Mouse (Mus musculus) cerebellum, adult 2 months (tissue): ENCODE results near the gene Ppp1r12c. TPM values are rescaled to one million over a fixed set of nuclear protein-coding genes. Genes with fewer than 3 reads are reported as not detected.
A peak's percentile ranks its signal among the peaks of the same experiment; 100 is the strongest.

Experiments
- DNase-seq, 2 experiments: peaks; one replicate each; pipeline ENCODE4 v3.0.0; 2021
- H3K27ac ChIP-seq: fragments of 200-500 bp; 2 replicates; pipeline ENCODE4 v1.5.1; 2012; ENCODE audit warnings: low read length, control low read depth, inconsistent platforms; ENCODE audit not compliant: insufficient read depth
- H3K27me3 ChIP-seq: fragments of 200-500 bp; 2 replicates; pipeline ENCODE4 v1.6.1; 2012; ENCODE audit warnings: inconsistent platforms, mild to moderate bottlenecking, low read length, moderate library complexity; ENCODE audit not compliant: control insufficient read depth, insufficient read depth
- H3K4me1 ChIP-seq: fragments of 200-500 bp; 2 replicates; pipeline ENCODE4 v1.6.1; 2011; ENCODE audit warnings: low read length; ENCODE audit not compliant: control insufficient read depth, insufficient read depth
- H3K4me3 ChIP-seq: fragments of 200-500 bp; replicated peaks from 2 replicates; pipeline ENCODE3; 2011; ENCODE audit warnings: mild to moderate bottlenecking, low read depth, low read length, control low read depth; ENCODE audit not compliant: insufficient read depth
- CTCF ChIP-seq: fragments of 200-500 bp; IDR thresholded peaks from 2 replicates; pipeline ENCODE4 v1.5.1; 2011; ENCODE audit warnings: low read depth, mild to moderate bottlenecking, control low read depth, low read length, moderate library complexity, borderline replicate concordance; ENCODE audit not compliant: insufficient read depth
- POLR2A ChIP-seq: fragments of 200-500 bp; IDR thresholded peaks from 2 replicates; pipeline ENCODE4 v1.6.1; 2011; ENCODE audit warnings: low read length, control low read depth, borderline replicate concordance; ENCODE audit not compliant: insufficient read depth
- WGBS: fragments of 180-500 bp; shearing (Covaris S2); methylation state at CpG from one replicate; pipeline ENCODE4 v1.1.7; 2018; 5-methylcytosine and 5-hydroxymethylcytosine counted together
- polyA plus RNA-seq: library from polyadenylated mRNA; depleted of rRNA; stranded (reverse); fragments of >200 nt; gene quantifications from 2 replicates; pipeline ENCODE4 v1.2.3, GENCODE M21; 2012; rRNA removed

The Ppp1r12c gene
- polyA plus RNA-seq, 1 experiment, result 111 TPM

- no peaks in the 10 kb centered on the region for H3K27me3 ChIP-seq
- H3K27ac ChIP-seq, result no peak overlapping the region
- H3K4me3 ChIP-seq, result no peak overlapping the region
- 8% methylated on average over 1 of the region's 1 CpGs for WGBS
- no peak for DNase-seq
- TF ChIP-seq CTCF (peak; percentile 21; the same call in 1 of the 2 replicates), POLR2A (no peak)
- H3K4me1 ChIP-seq, result 0 out of 2 replicates have a peak, but pooled peaks cover 3% of the 10 kb centered on the region
Measured at GRCm38 (mm10) chr7:4447138-4447537, 54.3 kb downstream of the Ppp1r12c start.

GRCm38 (mm10) chr7:4445216-4445791 is 56.2 kb downstream of the Ppp1r12c start, which contains the start of gene Rdh13:
TSS of gene Rdh13 (minus strand) at chr7:4445649.
- TF ChIP-seq POLR2A (peak; percentile 70), CTCF (no peak)
- peak within 1 kb of the TSS; percentile 83 for H3K4me3 ChIP-seq
- WGBS, result under 1% methylated on average over 35 of the region's 35 CpGs
- DNase-seq, result peak; percentile 89 to 93
- H3K27me3 ChIP-seq, result no peaks in the 10 kb centered on the region
- H3K27ac ChIP-seq, result peak within 1 kb of the TSS; percentile 65
- H3K4me1 ChIP-seq, result peaks cover 5% of the 10 kb centered on the region; the same call in 1 of the 2 replicates

GRCm38 (mm10) chr7:4440549-4440948 is 60.9 kb downstream of the Ppp1r12c start:
- no peak for TF ChIP-seq CTCF
- no peak for TF ChIP-seq POLR2A
- H3K4me3 ChIP-seq, result no peak overlapping the region
- WGBS, result 94% methylated on average over 10 of the region's 10 CpGs
- DNase-seq, result no peak
- no peaks in the 10 kb centered on the region for H3K27me3 ChIP-seq
- no peak overlapping the region for H3K27ac ChIP-seq
- peaks cover 5% of the 10 kb centered on the region; the same call in 1 of the 2 replicates for H3K4me1 ChIP-seq

GRCm38 (mm10) chr7:4437721-4438120 is 63.8 kb downstream of the Ppp1r12c start:
- no peak for DNase-seq
- H3K4me3 ChIP-seq, result no peak overlapping the region
- H3K4me1 ChIP-seq, result peaks cover 2% of the 10 kb centered on the region; the same call in 1 of the 2 replicates
- TF ChIP-seq CTCF (no peak), POLR2A (no peak)
- no peaks in the 10 kb centered on the region for H3K27me3 ChIP-seq
- H3K27ac ChIP-seq, result no peak overlapping the region
- 86% methylated on average over 2 of the region's 2 CpGs for WGBS

GRCm38 (mm10) chr7:4432026-4432425 is 69.5 kb downstream of the Ppp1r12c start:
- Histone ChIP-seq H3K4me3 (no peak overlapping the region), H3K27me3 (no peaks in the 10 kb centered on the region), H3K27ac (no peak overlapping the region), H3K4me1 (no peaks in the 10 kb centered on the region)
- WGBS, result 94% methylated on average over 8 of the region's 8 CpGs
- no peak for DNase-seq
- no peak for TF ChIP-seq CTCF
- no peak for TF ChIP-seq POLR2A

- peak; percentile 26 to 46 for DNase-seq
- TF ChIP-seq CTCF (peak; percentile 73), POLR2A (no peak)
- no peak overlapping the region for H3K4me3 ChIP-seq
- no peak overlapping the region for H3K27ac ChIP-seq
- WGBS, result 80% methylated on average over 6 of the region's 6 CpGs
- no peaks in the 10 kb centered on the region for H3K4me1 ChIP-seq
- no peaks in the 10 kb centered on the region for H3K27me3 ChIP-seq
Measured at GRCm38 (mm10) chr7:4431548-4431947, 69.9 kb downstream of the Ppp1r12c start.

Other genes with a start within 250 kb of the Ppp1r12c start
- gene Ncr1, start 164.0 kb downstream of the Ppp1r12c start, polyA plus RNA-seq, result 0.07 TPM in 1 of 2 replicates, not detected in the other
- gene Gp6, start 103.9 kb downstream of the Ppp1r12c start, polyA plus RNA-seq, result not detected in 2 replicates
- gene Rdh13, start 56.0 kb downstream of the Ppp1r12c start, polyA plus RNA-seq, result 32.7 and 33.0 TPM in 2 replicates
- 10.6 and 20.6 TPM in 2 replicates for gene Eps8l1, start 41.0 kb downstream of the Ppp1r12c start, polyA plus RNA-seq
- gene Tnnt1, start 14.7 kb upstream of the Ppp1r12c start, polyA plus RNA-seq, result 2.9 and 6.7 TPM in 2 replicates
- 5.4 and 9.5 TPM in 2 replicates for gene Tnni3, start 22.5 kb upstream of the Ppp1r12c start, polyA plus RNA-seq
- 1.1 and 1.4 TPM in 2 replicates for gene Dnaaf3, start 30.8 kb upstream of the Ppp1r12c start, polyA plus RNA-seq
- gene Syt5, start 45.9 kb upstream of the Ppp1r12c start, polyA plus RNA-seq, result 16.9 and 19.0 TPM in 2 replicates
- gene Ptprh, start 102.4 kb upstream of the Ppp1r12c start, polyA plus RNA-seq, result 1.4 TPM in 2 replicates
- gene Tmem86b, start 129.7 kb upstream of the Ppp1r12c start, polyA plus RNA-seq, result 45.2 and 47.9 TPM in 2 replicates
- gene Ppp6r1, start 157.3 kb upstream of the Ppp1r12c start, polyA plus RNA-seq, result 130 and 136 TPM in 2 replicates
- 94.5 and 96.8 TPM in 2 replicates for gene Hspbp1, start 183.4 kb upstream of the Ppp1r12c start, polyA plus RNA-seq
- 177 and 182 TPM in 2 replicates for gene Brsk1, start 188.9 kb upstream of the Ppp1r12c start, polyA plus RNA-seq
- gene Tmem150b, start 223.6 kb upstream of the Ppp1r12c start, polyA plus RNA-seq, result not detected in 2 replicates
- 81.5 and 89.6 TPM in 2 replicates for gene Kmt5c, start 238.4 kb upstream of the Ppp1r12c start, polyA plus RNA-seq